Mouse (Mus musculus) gastrocnemius, postnatal 25 days (tissue): Measurements from ENCODE around the gene Mink1. TPM values are rescaled to one million over a fixed set of nuclear protein-coding genes. Genes with fewer than 3 reads are reported as not detected.
A peak's percentile ranks its signal among the peaks of the same experiment; 100 is the strongest.
"Not testable (repeated sequence)": the region's sequence is repeated elsewhere in the genome, so short reads cannot be mapped to it uniquely, and the experiment has no call there.

Experiments
- DNase-seq: peaks from one replicate; pipeline ENCODE4 v3.0.0; 2022
- total RNA-seq, 2 experiments: library from RNA; stranded (reverse); gene quantifications; 1 replicate in 1 of 2; 2 replicates in 1 of 2; pipeline ENCODE4 v1.2.3; 2021

The Mink1 gene
- total RNA-seq, 2 experiments from 2014 or later: 26.3 to 27.2 TPM

GRCm38 (mm10) chr11:70557545-70557944, 5.1 kb upstream of the Mink1 start:
- no peak for DNase-seq

DNA sequence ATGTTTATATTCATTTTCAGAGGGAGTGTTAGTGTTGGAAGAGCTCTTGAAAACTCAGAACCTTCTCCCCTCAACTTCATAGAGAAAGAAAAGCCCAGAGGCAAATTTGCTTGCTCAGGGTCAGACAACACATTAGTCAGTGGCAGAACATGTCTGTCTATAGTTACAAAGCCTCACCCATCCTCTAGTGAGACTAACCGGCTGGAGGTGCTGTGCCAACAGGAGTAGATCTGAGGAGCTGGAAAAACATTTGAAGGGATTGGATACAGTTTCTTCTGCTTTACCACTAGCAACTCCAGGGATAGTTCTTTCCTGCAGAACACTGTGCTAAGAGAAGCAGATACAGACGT, 769 bp upstream of the Mink1 start:
- no peak for DNase-seq

DNA sequence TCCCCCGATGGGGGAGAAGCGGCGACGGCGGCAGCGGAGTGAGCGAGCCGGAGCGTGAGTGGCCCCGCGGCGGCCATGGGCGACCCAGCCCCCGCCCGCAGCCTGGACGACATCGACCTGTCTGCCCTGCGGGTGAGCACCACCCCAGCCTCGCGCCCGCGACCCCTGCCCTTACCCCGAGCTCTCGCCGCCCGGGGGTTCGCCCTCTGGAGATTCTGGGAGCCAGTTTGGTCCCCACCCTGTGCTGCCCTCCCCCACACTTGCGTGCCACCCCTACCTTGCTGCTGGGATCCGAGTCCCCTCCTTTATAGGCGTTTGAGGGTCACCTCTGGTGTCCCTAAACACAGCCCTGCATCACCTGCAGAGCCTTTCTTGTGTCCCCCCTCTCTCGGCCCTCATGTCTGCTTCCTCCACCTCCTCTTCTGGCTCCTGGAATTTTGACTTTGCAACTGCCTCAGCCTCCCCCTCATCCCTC, 351 bp downstream of the Mink1 start:
- DNase-seq: no peak

GRCm38 (mm10) chr11:70563470-70564275, 992 bp downstream of the Mink1 start:
- DNase-seq: peak; percentile 27

DNA sequence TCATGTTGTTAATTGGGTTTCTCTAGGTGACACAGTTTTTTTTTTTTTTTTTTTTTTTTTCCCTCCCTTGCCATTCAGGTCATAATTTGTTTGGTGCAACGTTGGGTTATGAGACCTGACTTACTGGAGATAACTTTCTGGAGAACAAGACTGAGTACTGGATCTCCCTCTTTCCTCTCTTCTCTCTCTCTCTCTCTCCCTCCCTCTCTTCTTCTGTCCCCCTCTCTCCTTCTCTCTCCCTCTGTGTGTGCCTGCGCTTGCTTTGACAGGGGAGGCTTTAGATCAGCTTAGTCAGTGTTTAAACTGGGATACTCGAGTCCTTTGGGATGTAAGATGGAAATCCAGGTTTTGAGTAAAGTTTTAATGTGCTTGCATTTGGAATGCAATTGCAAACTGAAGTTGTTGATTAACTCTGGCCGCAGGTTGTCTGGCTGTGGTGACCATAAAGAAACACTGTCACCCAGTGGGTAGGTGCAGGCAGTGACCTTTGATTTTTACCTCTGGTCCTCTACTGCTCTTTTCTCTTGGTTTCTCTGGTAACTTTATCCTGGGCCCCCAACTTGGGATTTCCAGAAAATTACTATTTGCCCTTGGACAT, 1.7 kb downstream of the Mink1 start:
- no peak for DNase-seq

DNA sequence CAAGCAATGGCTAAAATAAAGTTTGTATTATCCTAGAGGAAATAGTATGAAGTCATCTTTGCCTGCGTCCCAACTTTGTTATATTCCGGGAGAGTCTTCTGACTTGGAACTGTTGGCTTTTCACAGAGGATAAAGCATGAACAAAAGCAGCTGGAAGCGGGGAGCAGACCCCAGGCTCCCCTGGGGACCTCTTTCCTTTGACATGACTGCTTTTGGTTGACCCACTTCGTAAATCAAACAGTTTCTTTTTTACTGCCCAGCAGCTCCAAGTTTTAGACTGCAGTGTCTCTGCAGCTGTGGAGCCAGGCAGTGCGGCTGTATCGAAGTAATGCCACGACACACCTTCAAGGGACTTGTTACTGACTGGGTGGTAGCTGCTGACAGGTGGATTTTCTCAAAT, 3.9 kb downstream of the Mink1 start:
- DNase-seq: no peak

DNA sequence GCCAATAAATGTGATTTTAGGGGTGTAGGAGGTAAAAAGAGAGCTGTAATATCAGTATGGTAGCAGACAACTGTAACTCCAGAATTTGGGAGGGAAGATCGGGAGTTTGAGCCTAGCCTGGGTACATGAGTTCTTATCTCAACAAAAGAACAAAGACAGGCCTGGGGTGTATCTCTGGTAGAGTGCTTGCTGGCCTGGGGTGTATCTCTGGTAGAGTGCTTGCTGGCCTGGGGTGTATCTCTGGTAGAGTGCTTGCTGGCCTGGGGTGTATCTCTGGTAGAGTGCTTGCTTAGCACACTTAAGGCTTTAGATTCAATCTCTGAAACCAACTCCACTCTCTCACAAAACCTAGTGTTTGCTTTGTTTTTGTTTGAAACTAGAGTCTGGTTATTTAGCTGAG, 7.9 kb downstream of the Mink1 start:
- not testable (repeated sequence) for DNase-seq

DNA sequence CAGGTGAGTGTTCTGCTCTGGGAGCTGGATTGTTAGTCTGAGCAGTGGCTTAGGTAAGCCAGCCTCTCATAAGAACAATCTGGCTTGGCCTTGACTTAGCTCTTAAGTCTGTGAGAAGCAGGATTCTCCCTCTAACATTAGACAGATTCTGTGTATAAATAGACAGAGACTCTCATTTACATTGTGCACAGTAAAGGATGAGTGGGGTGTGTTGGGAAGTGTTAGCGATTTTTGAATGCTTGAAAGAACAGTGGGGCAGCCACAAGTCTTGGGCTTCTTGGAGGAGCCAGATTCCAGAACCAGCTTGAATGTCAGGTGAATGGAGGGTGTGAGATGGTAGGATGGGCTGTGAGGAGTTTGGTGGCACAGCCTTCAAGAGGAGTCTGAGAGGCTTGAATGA, 9.0 kb downstream of the Mink1 start:
- no peak for DNase-seq

DNA sequence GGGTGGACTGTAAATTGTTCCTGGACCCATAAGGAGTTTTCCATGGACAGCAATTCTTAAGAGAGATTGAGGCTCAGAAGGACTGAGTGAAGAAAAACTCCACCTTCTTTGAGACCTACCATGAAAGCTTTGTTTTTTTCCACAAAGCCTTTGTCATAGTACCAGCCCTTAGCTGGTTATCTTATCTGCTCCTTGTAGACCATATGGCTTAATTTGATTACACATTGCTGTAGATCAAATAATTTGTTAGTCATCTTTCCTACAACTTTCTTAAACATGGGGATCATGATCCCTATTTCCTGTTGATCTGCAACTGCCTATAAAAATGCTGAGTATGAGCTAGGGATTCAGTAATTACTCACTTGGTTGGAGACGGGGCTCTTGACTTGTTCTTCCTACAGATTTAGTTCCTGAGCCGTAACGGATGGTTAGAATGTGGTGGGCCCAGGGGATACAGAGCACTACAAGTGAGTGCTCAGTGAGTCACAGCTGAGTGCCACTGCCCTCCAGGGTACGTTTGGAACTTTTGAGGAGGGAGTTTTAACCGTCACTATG, 9.7 kb downstream of the Mink1 start:
- no peak for DNase-seq

- DNase-seq: no peak
These were observed 11.2 kb downstream of the Mink1 start for GRCm38 (mm10) chr11:70573872-70574271.

GRCm38 (mm10) chr11:70577201-70577600, 14.5 kb downstream of the Mink1 start:
- DNase-seq: no peak

DNA sequence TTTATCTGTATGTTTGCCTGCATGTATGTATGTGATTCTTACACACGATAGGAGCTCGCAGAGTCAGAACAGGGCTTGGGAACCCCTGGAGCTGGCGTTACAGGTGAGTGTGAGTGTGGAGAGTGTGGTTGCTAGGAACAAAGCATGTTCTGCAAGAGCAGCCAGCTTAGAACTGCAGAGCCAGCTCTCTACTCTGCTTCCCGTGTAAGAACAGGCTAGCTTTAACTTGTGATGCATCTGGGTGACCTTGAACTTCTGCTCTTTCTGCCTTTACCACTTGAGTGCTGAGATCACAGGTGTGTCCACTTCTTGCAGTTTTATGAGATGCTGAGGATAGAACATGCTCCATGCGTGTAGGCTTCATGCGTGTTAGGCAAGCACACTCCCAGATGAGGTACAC, 16.3 kb downstream of the Mink1 start:
- no peak for DNase-seq

DNA sequence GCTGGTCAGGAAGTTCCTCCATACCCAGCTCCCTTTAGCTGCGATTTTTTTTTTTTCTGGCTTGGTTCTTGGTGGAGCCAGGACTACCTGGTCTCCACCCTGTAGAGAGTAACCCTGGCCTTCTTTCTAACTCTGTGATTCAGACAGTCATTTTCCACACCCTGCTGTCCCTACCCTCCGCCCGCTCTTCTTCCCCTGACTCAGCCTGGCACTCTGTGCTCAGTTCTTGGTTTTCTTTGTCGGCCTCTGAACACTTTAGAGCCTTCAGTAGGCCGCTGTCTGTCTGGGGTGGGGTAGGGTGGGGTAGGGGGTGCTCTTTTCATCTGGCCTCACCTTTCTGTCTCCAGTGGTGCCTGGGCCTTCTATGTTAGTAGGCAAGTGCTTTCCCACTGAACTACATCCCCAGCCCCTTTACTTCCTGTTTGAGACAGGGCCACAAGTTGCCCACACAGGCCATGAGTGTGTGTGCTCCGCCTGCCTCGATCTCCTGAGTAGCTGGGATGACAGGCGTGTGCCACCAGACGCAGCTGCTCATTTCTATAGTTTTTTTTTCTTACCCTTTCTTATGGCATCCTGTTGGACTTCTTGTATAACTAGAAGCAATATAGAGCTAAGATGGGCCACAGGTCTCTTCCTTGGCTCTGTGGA, 17.2 kb downstream of the Mink1 start:
- DNase-seq: no peak

DNA sequence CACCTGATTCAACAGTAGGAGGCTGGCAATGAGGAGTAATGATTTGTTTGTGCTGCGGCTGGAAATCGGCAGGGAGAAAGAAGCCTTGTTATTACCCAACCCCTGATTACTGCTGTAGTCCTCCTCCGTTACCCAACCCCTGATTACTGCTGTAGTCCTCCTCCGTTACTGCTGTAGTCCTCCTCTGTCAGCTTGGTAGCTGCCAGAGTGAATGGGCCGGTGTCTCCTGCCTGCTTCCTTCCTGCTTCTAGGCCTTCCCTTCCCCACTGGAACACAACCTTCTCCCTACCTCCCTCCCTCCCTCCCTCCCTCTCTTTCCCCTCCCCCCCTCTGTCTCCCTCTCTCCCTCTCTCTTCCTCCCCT, 17.7 kb downstream of the Mink1 start:
- DNase-seq: no peak

GRCm38 (mm10) chr11:70580921-70581320, 18.2 kb downstream of the Mink1 start:
- DNase-seq: no peak

DNA sequence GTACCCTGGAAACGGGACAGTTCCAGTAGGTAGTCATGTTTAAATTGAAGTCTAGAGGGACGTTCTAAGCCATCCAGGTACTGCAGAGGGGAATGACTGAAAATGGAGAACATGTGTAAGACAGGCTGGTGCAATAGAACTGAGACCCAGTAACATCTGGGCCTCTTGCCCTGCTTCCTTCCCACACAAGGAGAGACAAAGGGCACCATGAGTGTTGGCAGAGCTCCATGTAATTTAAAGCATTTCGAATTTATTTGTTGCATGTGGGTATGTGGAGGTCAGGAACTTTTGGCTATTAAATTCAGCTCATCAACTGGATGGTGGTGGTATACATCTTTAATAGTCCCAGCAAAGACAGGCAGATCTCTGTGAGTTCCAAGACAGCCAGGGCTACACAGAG, 19.5 kb downstream of the Mink1 start:
- DNase-seq: no peak

GRCm38 (mm10) chr11:70583022-70583714, 20.5 kb downstream of the Mink1 start:
- no peak for DNase-seq

DNA sequence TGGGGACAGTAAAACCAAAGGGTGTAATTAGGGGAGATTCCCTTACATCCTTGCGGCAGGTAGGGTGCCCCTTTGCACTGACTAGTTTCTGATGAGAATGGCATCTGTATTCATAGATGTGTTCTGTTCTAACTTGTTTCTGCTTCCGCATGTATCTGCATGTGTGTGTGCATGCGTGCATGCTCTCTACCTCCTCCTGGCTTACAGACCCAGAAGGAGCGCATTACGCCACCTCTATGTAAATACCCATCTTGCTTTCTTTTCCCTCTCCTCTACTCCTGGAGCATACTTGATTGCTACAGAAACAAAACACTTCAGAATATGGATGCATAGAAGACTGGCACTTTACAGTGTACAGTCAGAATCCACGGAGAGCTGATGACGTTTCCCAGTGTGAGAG, 21.1 kb downstream of the Mink1 start:
- no peak for DNase-seq

- DNase-seq: peak; percentile 60
These were observed 22.8 kb downstream of the Mink1 start for GRCm38 (mm10) chr11:70585457-70585856.

- DNase-seq: no peak
These were observed 23.6 kb downstream of the Mink1 start for GRCm38 (mm10) chr11:70586261-70586660.

DNA sequence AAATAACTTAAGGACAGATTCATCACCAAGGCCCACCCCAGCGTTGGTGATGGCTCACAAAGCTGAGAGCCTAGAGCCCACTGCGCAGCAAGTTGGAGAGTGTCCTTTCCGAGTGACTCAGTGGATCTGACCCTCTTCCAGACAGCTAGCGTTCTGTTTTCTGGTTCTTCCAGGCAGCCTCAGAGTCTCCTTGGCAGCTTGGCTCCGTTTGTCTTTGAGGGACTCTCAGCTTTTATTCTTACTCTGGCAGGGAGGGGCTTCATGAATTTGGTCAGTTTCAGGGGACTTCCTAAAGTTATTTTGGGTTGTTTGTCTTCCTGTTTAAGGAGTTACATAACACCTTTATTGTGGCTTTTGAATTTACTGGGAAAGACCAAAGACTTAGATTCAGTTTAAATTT, 24.3 kb downstream of the Mink1 start:
- DNase-seq: no peak

- DNase-seq: no peak
These were observed 29.1 kb downstream of the Mink1 start for GRCm38 (mm10) chr11:70591733-70592132.
